Mouse (Mus musculus) lung, postnatal 4 days (tissue): ENCODE results near the gene Ubash3a.

ENCODE experiments used
- DNase-seq, 2 experiments: peaks; one replicate each; pipeline ENCODE4 v3.0.0; 2021

Ubash3a gene

DNA sequence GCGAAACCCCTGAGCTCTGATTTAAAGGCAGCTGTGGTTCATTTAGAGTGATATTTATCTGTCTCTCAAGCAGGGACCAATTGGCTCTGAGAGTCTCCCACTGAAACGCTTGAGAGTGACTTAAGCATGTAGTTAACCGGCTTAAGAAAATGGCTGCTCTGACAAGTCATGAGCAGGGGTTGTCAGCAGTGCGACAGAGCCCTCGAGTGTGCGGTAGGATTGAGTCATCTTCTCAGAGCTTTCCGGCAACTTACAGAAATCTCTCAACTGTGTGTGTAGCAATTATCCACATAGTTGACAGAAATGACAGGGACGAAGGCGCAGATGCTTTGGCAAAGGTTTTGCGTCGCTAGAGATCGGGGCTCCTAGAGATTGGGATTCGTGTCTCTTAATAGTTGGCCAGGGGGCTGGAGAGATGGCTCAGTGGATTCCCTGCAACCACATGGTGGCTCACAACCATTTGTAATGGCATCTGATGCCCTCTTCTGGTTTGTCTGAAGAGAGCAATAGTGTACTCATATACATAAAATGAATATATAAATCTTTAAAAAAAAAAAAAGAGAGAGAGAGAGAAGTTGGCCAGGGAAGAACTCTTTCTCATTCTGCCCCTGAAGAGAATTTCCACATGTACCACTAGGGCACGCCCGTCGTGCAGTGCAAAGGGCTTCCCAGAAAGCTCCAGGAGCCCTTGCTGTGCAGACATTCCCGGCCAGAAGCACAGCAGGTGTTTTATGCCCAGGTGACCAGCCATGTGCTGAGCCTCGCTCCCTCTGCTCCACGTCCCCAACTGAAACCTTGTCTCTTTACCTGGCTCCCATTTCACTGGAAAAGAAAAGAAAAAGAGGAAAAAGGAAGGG lies 74.4 kb downstream of the Ubash3a start:
- DNase-seq: no peak

- DNase-seq: no peak
These were observed 75.0 kb downstream of the Ubash3a start for GRCm38 (mm10) chr17:31282687-31283053.

GRCm38 (mm10) chr17:31285867-31286266 lies 78.2 kb downstream of the Ubash3a start:
- DNase-seq: no peak

DNA sequence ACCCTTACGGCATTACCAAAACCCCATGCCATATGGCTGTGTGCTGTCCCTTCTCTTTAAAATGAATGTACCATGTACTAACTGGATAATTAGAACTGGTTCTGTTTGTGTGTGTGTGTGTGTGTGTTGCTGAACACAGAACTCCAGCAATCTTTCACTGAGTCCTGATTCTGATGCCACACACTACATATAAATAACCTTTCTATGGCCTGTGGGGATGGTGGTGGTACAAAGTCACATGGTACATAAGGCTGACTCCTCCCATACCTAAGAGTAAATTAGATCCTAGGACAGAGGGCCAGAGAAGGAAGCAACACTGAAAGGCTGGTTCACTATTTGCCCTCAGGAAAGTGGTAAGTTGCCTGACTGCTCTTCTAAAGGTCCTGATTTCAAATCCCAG lies 78.8 kb downstream of the Ubash3a start, which contains the start of gene Slc37a1:
Gene Slc37a1, plus strand, starts transcription at position 301 of the 400 bp plus-strand sequence.
- DNase-seq: no peak

GRCm38 (mm10) chr17:31287216-31287615 lies 79.5 kb downstream of the Ubash3a start:
- no peak for DNase-seq

- no peak for DNase-seq
These were observed 81.5 kb downstream of the Ubash3a start for GRCm38 (mm10) chr17:31288999-31289726.

GRCm38 (mm10) chr17:31290311-31290710 lies 82.6 kb downstream of the Ubash3a start:
- no peak for DNase-seq

DNA sequence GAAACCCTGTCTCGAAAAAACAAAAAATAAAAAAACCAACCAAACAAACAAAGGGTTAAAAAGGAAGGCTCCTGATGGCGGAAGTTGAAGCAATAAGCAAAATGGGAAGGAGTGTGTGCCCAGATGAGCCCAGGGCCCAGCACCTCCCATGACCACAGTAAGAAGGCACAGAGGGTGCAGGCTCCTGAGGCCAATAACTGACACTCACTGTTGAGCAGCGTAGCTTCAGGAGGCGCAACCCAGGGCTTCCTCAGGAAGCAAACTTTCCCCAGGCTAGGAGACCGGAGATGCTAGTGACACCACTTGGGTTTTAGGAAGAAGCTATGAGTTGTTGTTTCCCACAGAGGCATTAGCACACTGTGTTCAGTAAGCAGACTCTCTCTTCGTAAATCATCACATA lies 83.2 kb downstream of the Ubash3a start:
- DNase-seq: peak; percentile 60 to 70

- DNase-seq: peak in 1 of 2 experiments; percentile 65
These were observed 86.9 kb downstream of the Ubash3a start for GRCm38 (mm10) chr17:31294363-31295214.

DNA sequence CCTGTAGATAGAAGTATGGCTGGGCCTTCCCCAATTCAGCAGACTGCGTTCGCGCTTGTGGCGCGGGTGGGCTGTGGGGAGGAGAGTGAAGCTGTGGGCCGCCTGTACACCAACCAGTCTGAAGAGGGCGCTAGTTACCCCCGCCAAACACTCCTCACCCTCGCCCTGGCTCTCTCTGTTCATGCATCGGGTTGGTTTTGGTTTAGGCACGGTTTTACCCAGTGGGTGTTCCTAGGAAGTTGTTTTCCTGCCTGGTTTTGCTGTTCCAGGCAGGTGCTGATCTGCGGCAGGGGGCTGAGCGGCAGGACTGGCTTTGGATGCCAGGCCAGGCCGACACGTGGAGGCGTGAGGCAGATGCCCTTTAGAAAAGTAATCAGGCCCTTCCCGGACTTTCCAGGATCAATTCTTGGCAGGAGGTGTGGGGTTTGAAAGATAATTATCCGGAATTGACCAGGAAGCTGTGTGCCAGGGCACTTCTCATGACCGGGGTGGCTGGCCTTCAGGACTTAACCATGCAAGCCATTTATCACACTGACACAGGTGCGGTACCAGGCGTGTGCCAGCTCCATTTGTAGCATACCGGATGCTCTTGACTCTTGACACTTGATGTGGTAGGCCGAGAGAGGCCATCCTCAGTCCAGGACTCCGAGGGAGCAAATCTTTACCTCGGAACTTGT lies 87.7 kb downstream of the Ubash3a start:
- DNase-seq: peak; percentile 76 to 82

- peak; percentile 92 to 94 for DNase-seq
These were observed 88.5 kb downstream of the Ubash3a start for GRCm38 (mm10) chr17:31295892-31296781.
